15 mouse cellular contexts compared by ENCODE assay signal in the genomic region with DNA sequence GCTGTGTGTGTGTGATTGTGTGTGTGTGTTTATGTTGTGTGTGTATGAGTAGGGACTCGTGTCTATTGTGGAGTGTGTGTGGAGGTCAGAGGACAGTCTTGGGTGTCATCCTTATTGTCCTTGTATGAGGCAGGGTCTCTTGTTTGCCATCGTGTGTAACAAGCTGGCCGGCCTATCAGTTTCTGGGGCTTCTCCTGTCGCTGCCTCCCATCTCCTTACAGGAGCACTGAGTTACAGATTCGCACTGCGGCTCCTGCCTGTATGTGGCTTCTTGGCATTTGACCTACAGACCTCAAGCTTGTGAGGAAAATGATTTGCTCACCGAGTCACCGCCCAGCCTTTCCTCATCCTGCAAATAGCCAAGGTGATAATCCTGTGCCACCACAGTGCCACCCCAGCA.
"Had no signal": no experiment of that assay in that cellular context is flagged by ENCODE, and none has a peak within 500 bp of the region (broad histone marks: within the 10 kb centered on the region; RNA-seq: fewer than 3 reads in every experiment).

No protein-coding gene starts in this region.

- H3K9ac ChIP-seq: limb, embryonic 13.5 days; liver, embryonic 12.5 days; liver, embryonic 15.5 days; lung, embryonic 15.5 days; midbrain, embryonic 12.5 days; neural tube, embryonic 13.5 days had no signal

- ATAC-seq: liver, embryonic 12.5 days had no signal

- H3K27me3 ChIP-seq: limb, embryonic 13.5 days; liver, embryonic 15.5 days; lung, embryonic 15.5 days; midbrain, embryonic 12.5 days; neural tube, embryonic 13.5 days had no signal

- H3K27ac ChIP-seq: kidney, postnatal 0 days; layer of hippocampus, adult 2 months; limb, embryonic 13.5 days; liver, embryonic 12.5 days; liver, embryonic 15.5 days; lung, embryonic 15.5 days; midbrain, embryonic 12.5 days; neural tube, embryonic 13.5 days had no signal

- H3K4me2 ChIP-seq: limb, embryonic 13.5 days; liver, embryonic 12.5 days; liver, embryonic 15.5 days; lung, embryonic 15.5 days; midbrain, embryonic 12.5 days; neural tube, embryonic 13.5 days had no signal

- H3K9me3 ChIP-seq: limb, embryonic 10.5 days; limb, embryonic 13.5 days; liver, embryonic 12.5 days; liver, embryonic 15.5 days; lung, embryonic 15.5 days; midbrain, embryonic 12.5 days; neural tube, embryonic 13.5 days had no signal

- H3K4me3 ChIP-seq: layer of hippocampus, adult 2 months; limb, embryonic 10.5 days; limb, embryonic 13.5 days; liver, embryonic 12.5 days; liver, embryonic 15.5 days; lung, embryonic 15.5 days; megakaryocyte, embryonic 14.5 days; midbrain, embryonic 12.5 days; myocyte; neural tube, embryonic 13.5 days had no signal

- H3K4me1 ChIP-seq: liver, embryonic 12.5 days; liver, embryonic 15.5 days; lung, embryonic 15.5 days; neural tube, embryonic 13.5 days had no signal

- DNase-seq: layer of hippocampus, adult 9-11 months; liver; lung, adult 18-20 months; thymus, postnatal 36 days had no signal

- H3K36me3 ChIP-seq: limb, embryonic 10.5 days; limb, embryonic 13.5 days; liver, embryonic 12.5 days; liver, embryonic 15.5 days; lung, embryonic 15.5 days; midbrain, embryonic 12.5 days; neural tube, embryonic 13.5 days had no signal
